ENCODE assay signal across 8 mouse cellular contexts in the genomic region with DNA sequence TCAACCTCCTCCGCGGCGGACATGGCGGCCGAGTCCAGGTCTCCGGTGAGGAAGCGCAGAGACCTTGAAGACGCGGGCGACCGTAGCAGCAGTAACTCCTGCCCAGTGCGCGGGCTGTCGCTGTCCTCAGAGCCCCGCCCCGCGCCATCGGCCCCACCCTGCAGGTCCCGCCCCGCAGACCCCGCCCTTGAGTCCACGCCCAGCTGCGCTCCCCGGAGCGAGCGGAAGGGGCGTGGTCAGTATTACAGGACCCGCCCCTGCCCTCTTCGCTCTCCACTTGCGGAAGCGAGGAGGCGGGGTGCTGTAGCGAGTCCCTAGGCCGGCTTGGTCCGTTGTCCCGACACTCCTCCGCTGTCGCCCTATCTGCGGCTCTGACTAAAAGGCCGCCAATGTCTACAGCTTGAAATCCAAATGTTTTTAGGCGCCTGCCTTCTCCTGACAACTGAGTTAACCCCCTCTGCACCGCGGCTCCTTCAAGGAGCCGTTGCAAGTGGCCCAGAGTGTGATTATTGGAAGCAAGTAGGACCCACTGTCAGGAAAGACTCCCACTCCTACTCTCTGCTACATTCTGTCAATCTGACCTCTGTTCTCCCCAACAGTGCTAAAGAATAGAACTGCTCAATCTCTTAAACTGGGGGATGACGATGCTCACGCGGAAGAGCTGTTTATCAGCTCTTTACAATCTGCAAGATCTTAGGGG. TPM values are rescaled to one million over a fixed set of nuclear protein-coding genes. Genes with fewer than 3 reads are reported as not detected.
A peak's percentile ranks its signal among the peaks of the same experiment; 100 is the strongest.
DNase-seq lines count a peak whose midpoint lies in the region; ATAC-seq and TF ChIP-seq lines count a peak whose summit lies in the region.

No protein-coding gene starts in this region.

- H3K4me1 ChIP-seq in brown adipose tissue, adult 24 weeks (ENCODE audit: control insufficient read depth, insufficient read depth, insufficient read length, low read length), result peaks cover 2% of the 10 kb centered on the region; the same call in 1 of the 2 replicates
- peaks cover 17% of the 10 kb centered on the region for H3K4me1 ChIP-seq in heart, embryonic 12.5 days (replicated peaks)
- H3K4me1 ChIP-seq in kidney, embryonic 16.5 days (ENCODE audit: insufficient read depth, low read length), result peaks cover 14% of the 10 kb centered on the region
- no peaks in the 10 kb centered on the region; the same call in 1 of the 2 replicates for H3K4me1 ChIP-seq in liver, adult 2 months (ENCODE audit: control insufficient read depth, insufficient read depth, low read length)

- TF ChIP-seq CTCF in liver, adult 2 months (IDR thresholded peaks at IDR 0.05; ENCODE audit: low read depth, low read length), result no peak

- DNase-seq in CD8-positive naive resting alpha-beta T cell, adult 2 months (ENCODE audit: low read depth in 2 of 2, low spot score in 2 of 2), result peak; percentile 89
- peak; percentile 88 for DNase-seq in liver, adult 2 months (ENCODE audit: extremely low read depth, low read depth, low spot score)
- DNase-seq in splenic B cell, adult 2 months (ENCODE audit: low read depth, low spot score), result peak; percentile 98

- peak overlapping the region; percentile 94 for H3K9ac ChIP-seq in heart, embryonic 12.5 days
- peak overlapping the region; percentile 85 for H3K9ac ChIP-seq in kidney, embryonic 16.5 days (replicated peaks; ENCODE audit: low read length)
- H3K9ac ChIP-seq in liver, adult 2 months (ENCODE audit: low read depth, low read length), result peak overlapping the region; percentile 88

- no peaks in the 10 kb centered on the region for H3K27me3 ChIP-seq in heart, embryonic 12.5 days (replicated peaks)
- no peaks in the 10 kb centered on the region for H3K27me3 ChIP-seq in kidney, embryonic 16.5 days (ENCODE audit: insufficient read depth, low read length)
- H3K27me3 ChIP-seq in liver, adult 2 months (ENCODE audit: control insufficient read depth, insufficient read depth, low read length), result no peaks in the 10 kb centered on the region
- no peaks in the 10 kb centered on the region for H3K27me3 ChIP-seq in splenic B cell, adult 2 months (ENCODE audit: control insufficient read depth, insufficient read depth, low read length, poor library complexity, severe bottlenecking)

- H3K36me3 ChIP-seq in heart, embryonic 12.5 days, result peaks cover 15% of the 10 kb centered on the region
- peaks cover 13% of the 10 kb centered on the region for H3K36me3 ChIP-seq in kidney, embryonic 16.5 days (ENCODE audit: insufficient read depth, low read length)
- H3K36me3 ChIP-seq in liver, adult 2 months (ENCODE audit: control insufficient read depth, insufficient read depth, low read length), result 0 out of 2 replicates have a peak, but pooled peaks cover 4% of the 10 kb centered on the region
- peaks cover 13% of the 10 kb centered on the region for H3K36me3 ChIP-seq in splenic B cell, adult 2 months (ENCODE audit: control insufficient read depth, insufficient read depth, low read length, poor library complexity, severe bottlenecking)

- no peaks in the 10 kb centered on the region for H3K79me2 ChIP-seq in liver, adult 2 months (ENCODE audit: control insufficient read depth, insufficient read depth, low read length)

- peak overlapping the region; percentile 85 for H3K4me3 ChIP-seq in brown adipose tissue, adult 24 weeks (ENCODE audit: insufficient read depth, low read depth, low read length)
- H3K4me3 ChIP-seq in heart, embryonic 12.5 days, result peak overlapping the region; percentile 92
- peak overlapping the region; percentile 74 for H3K4me3 ChIP-seq in kidney, embryonic 16.5 days (ENCODE audit: low read length)
- peak overlapping the region; percentile 90 for H3K4me3 ChIP-seq in liver, adult 2 months (ENCODE audit: insufficient read depth, low read depth, low read length)

- H3K9me3 ChIP-seq in heart, embryonic 12.5 days (replicated peaks), result 0 out of 2 replicates have a peak, but pooled peaks cover 3% of the 10 kb centered on the region
- H3K9me3 ChIP-seq in kidney, embryonic 16.5 days (ENCODE audit: low read length), result no peaks in the 10 kb centered on the region

- H3K4me2 ChIP-seq in heart, embryonic 12.5 days, result peak overlapping the region; percentile 73
- peak overlapping the region; percentile 82 for H3K4me2 ChIP-seq in kidney, embryonic 16.5 days (replicated peaks; ENCODE audit: low read depth, low read length)

- ATAC-seq in erythroid progenitor cell, adult 5-6 weeks (replicated peaks; ENCODE audit: low FRiP score, poor library complexity, severe bottlenecking), result peak; percentile 96
- ATAC-seq in heart, embryonic 12.5 days (ENCODE audit: insufficient number of reproducible peaks, low FRiP score), result peak; percentile 99
- ATAC-seq in kidney, embryonic 16.5 days (ENCODE audit: low FRiP score, low TSS enrichment), result peak; percentile 99
- peak; percentile 91 for ATAC-seq in monocyte, adult 5-6 weeks (replicated peaks; ENCODE audit: insufficient number of reproducible peaks, low FRiP score, low TSS enrichment, poor library complexity, severe bottlenecking)

- peak overlapping the region; percentile 84 for H3K27ac ChIP-seq in brown adipose tissue, adult 24 weeks (replicated peaks; ENCODE audit: low read depth, low read length)
- peak overlapping the region; percentile 84 for H3K27ac ChIP-seq in heart, embryonic 12.5 days (ENCODE audit: poor library complexity, severe bottlenecking)
- H3K27ac ChIP-seq in kidney, embryonic 16.5 days (ENCODE audit: low read length), result peak overlapping the region; percentile 82
- H3K27ac ChIP-seq in liver, adult 2 months (replicated peaks; ENCODE audit: insufficient read depth, low read depth, low read length), result peak overlapping the region; percentile 38

- peak; percentile 62 for TF ChIP-seq POLR2A in liver, adult 2 months (IDR thresholded peaks at IDR 0.05; ENCODE audit: extremely low read depth, insufficient read depth, low read length)

- under 1% methylated on average over 47 of the region's 47 CpGs for WGBS in heart, embryonic 12.5 days
- WGBS in kidney, embryonic 16.5 days, result under 1% methylated on average over 39 of the region's 47 CpGs
- WGBS in liver, adult 2 months, result 2% methylated on average over 46 of the region's 47 CpGs

RNA-seq across cellular contexts. Expression of a gene that starts 22.5 kb away (rescaled TPM):
- polyA plus RNA-seq in brown adipose tissue, adult 24 weeks (2012; ENCODE audit: insufficient read depth, insufficient read length, missing spikeins), result 27.3 and 27.9 TPM in 2 replicates
- 33.2 and 83.8 TPM in 2 replicates for total RNA-seq in erythroid progenitor cell, adult 5-6 weeks (2015; ENCODE audit: low replicate concordance)
- total RNA-seq in erythroid progenitor cell, adult 5-6 weeks (2017; ENCODE audit: low replicate concordance), result 30.0 and 35.0 TPM in 2 replicates
- polyA plus RNA-seq in heart, embryonic 12.5 days (2016; fragmentation: Nextera tagmentation; extraction: Ambion mirVana), result 41.3 and 42.0 TPM in 2 replicates
- polyA plus RNA-seq in kidney, embryonic 16.5 days (2015; fragmentation: Nextera tagmentation; extraction: Ambion mirVana), result 97.7 and 101 TPM in 2 replicates
- total RNA-seq in liver, adult 2 months (2014; rRNA removed), result 7.8 and 9.2 TPM in 2 replicates
- 2.6 and 2.8 TPM in 2 replicates for polyA plus RNA-seq in liver, adult 2 months (2012; rRNA removed)
- total RNA-seq in monocyte, adult 5-6 weeks (2017), result 598 to 656 TPM (median 610 TPM) in 3 replicates

RNA-seq across cellular contexts. Expression of a gene that starts 57.4 kb away (rescaled TPM):
- 1.5 TPM in 1 of 2 replicates, not detected in the other for polyA plus RNA-seq in brown adipose tissue, adult 24 weeks (2012; ENCODE audit: insufficient read depth, insufficient read length, missing spikeins)
- not detected in 2 replicates for total RNA-seq in erythroid progenitor cell, adult 5-6 weeks (2015; ENCODE audit: low replicate concordance)
- 0.51 and 2.9 TPM in 2 replicates for total RNA-seq in erythroid progenitor cell, adult 5-6 weeks (2017; ENCODE audit: low replicate concordance)
- 2.0 and 2.4 TPM in 2 replicates for polyA plus RNA-seq in heart, embryonic 12.5 days (2016; fragmentation: Nextera tagmentation; extraction: Ambion mirVana)
- 3.0 and 3.2 TPM in 2 replicates for polyA plus RNA-seq in kidney, embryonic 16.5 days (2015; fragmentation: Nextera tagmentation; extraction: Ambion mirVana)
- 3.0 and 4.6 TPM in 2 replicates for total RNA-seq in liver, adult 2 months (2014; rRNA removed)
- 1.6 and 2.7 TPM in 2 replicates for polyA plus RNA-seq in liver, adult 2 months (2012; rRNA removed)
- 6.9 to 12.1 TPM (median 9.2 TPM) in 3 replicates for total RNA-seq in monocyte, adult 5-6 weeks (2017)

Comparison
In these comparisons a context has a peak if more than half of its experiments do, and no peak if none do; other contexts are left out.
1. Peak in every context shown above with its lines: DNase-seq, ATAC-seq, H3K4me3 ChIP-seq and H3K27ac ChIP-seq.